Mouse (Mus musculus): ENCODE data around the gene Polr2l. TPM values are rescaled to one million over a fixed set of nuclear protein-coding genes. Genes with fewer than 3 reads are reported as not detected.

Gene Polr2l
- total and polyA plus RNA-seq, 2 experiments from 2014 or later = 21.1 to 73.2 TPM

- TF ChIP-seq CTCF (IDR thresholded peaks at IDR 0.05; ENCODE audit: low read depth) = no peak
- H3K9ac ChIP-seq = no peak overlapping the region
- no peaks in the 10 kb centered on the region for H3K9me3 ChIP-seq (ENCODE audit: low read length)
- H3K4me3 ChIP-seq (ENCODE audit: low read depth, low read length) = peak overlapping the region; percentile 16
- DNase-seq (no peak), ATAC-seq (no peak)
- H3K27me3 ChIP-seq (ENCODE audit: insufficient read depth, low read length) = peaks cover 48% of the 10 kb centered on the region
- no peak overlapping the region for H3K27ac ChIP-seq (ENCODE audit: low read depth, low read length)
- peaks cover 8% of the 10 kb centered on the region for H3K36me3 ChIP-seq (ENCODE audit: insufficient read depth)
- H3K4me2 ChIP-seq (ENCODE audit: low read depth) = peak overlapping the region; percentile 24
- 8% methylated on average over 38 of the region's 38 CpGs for WGBS
- peaks cover 19% of the 10 kb centered on the region; the same call in 1 of the 2 replicates for H3K4me1 ChIP-seq (ENCODE audit: insufficient read depth)
These were observed 10.2 kb downstream of the Polr2l start for GRCm38 (mm10) chr7:141464603-141465201.

- H3K4me3 ChIP-seq (ENCODE audit: low read depth, low read length) = no peak overlapping the region
- peaks cover 48% of the 10 kb centered on the region for H3K27me3 ChIP-seq (ENCODE audit: insufficient read depth, low read length)
- 23% methylated on average over 12 of the region's 12 CpGs for WGBS
- no peak for TF ChIP-seq CTCF (IDR thresholded peaks at IDR 0.05; ENCODE audit: low read depth)
- no peak overlapping the region for H3K27ac ChIP-seq (ENCODE audit: low read depth, low read length)
- H3K4me2 ChIP-seq (ENCODE audit: low read depth) = peak overlapping the region; percentile 24
- H3K9me3 ChIP-seq (ENCODE audit: low read length) = no peaks in the 10 kb centered on the region
- peaks cover 15% of the 10 kb centered on the region; the same call in 1 of the 2 replicates for H3K4me1 ChIP-seq (ENCODE audit: insufficient read depth)
- no peak for DNase-seq
- H3K36me3 ChIP-seq (ENCODE audit: insufficient read depth) = peaks cover 12% of the 10 kb centered on the region
- H3K9ac ChIP-seq = no peak overlapping the region
- no peak for ATAC-seq
These were observed 10.9 kb downstream of the Polr2l start for GRCm38 (mm10) chr7:141463824-141464602.

GRCm38 (mm10) chr7:141462333-141462821 is 12.6 kb downstream of the Polr2l start:
- Histone ChIP-seq H3K36me3 (ENCODE audit: insufficient read depth) (peaks cover 16% of the 10 kb centered on the region), H3K27ac (ENCODE audit: low read depth, low read length) (no peak overlapping the region), H3K4me1 (ENCODE audit: insufficient read depth) (peaks cover 6% of the 10 kb centered on the region; the same call in 1 of the 2 replicates), H3K27me3 (ENCODE audit: insufficient read depth, low read length) (peaks cover 48% of the 10 kb centered on the region), H3K9ac (peak overlapping the region; percentile 45; the same call in 1 of the 2 replicates), H3K9me3 (ENCODE audit: low read length) (no peaks in the 10 kb centered on the region), H3K4me3 (ENCODE audit: low read depth, low read length) (peak overlapping the region; percentile 34; the same call in 1 of the 2 replicates), H3K4me2 (ENCODE audit: low read depth) (peak overlapping the region; percentile 68)
- no peak for ATAC-seq
- no peak for TF ChIP-seq CTCF (IDR thresholded peaks at IDR 0.05; ENCODE audit: low read depth)
- WGBS = 21% methylated on average over 5 of the region's 5 CpGs
- DNase-seq = no peak

GRCm38 (mm10) chr7:141461521-141462332 is 13.2 kb downstream of the Polr2l start:
- ATAC-seq (no peak), DNase-seq (no peak)
- Histone ChIP-seq H3K27me3 (ENCODE audit: insufficient read depth, low read length) (peaks cover 48% of the 10 kb centered on the region), H3K36me3 (ENCODE audit: insufficient read depth) (peaks cover 16% of the 10 kb centered on the region), H3K4me2 (ENCODE audit: low read depth) (peak overlapping the region; percentile 68), H3K27ac (ENCODE audit: low read depth, low read length) (no peak overlapping the region), H3K4me3 (ENCODE audit: low read depth, low read length) (peak overlapping the region; percentile 34), H3K9ac (peak overlapping the region; percentile 45), H3K9me3 (ENCODE audit: low read length) (no peaks in the 10 kb centered on the region), H3K4me1 (ENCODE audit: insufficient read depth) (peaks cover under 1% of the 10 kb centered on the region; the same call in 1 of the 2 replicates)
- WGBS = 3% methylated on average over 57 of the region's 59 CpGs
- TF ChIP-seq CTCF (IDR thresholded peaks at IDR 0.05; ENCODE audit: low read depth) = no peak; the same call in 1 of the 2 replicates

GRCm38 (mm10) chr7:141460391-141461113 is 14.4 kb downstream of the Polr2l start, which contains the start of gene Cracr2b:
Gene Cracr2b (plus strand): TSS chr7:141461094.
- 74% methylated on average over 15 of the region's 15 CpGs for WGBS
- peak within 1 kb of the TSS; percentile 68 for H3K4me2 ChIP-seq (ENCODE audit: low read depth)
- H3K4me3 ChIP-seq (ENCODE audit: low read depth, low read length) = peak within 1 kb of the TSS; percentile 34
- no peaks in the 10 kb centered on the region for H3K9me3 ChIP-seq (ENCODE audit: low read length)
- H3K36me3 ChIP-seq (ENCODE audit: insufficient read depth) = peaks cover 16% of the 10 kb centered on the region
- H3K9ac ChIP-seq = peak within 1 kb of the TSS; percentile 45
- peaks cover 41% of the 10 kb centered on the region for H3K27me3 ChIP-seq (ENCODE audit: insufficient read depth, low read length)
- TF ChIP-seq CTCF (IDR thresholded peaks at IDR 0.05; ENCODE audit: low read depth) = no peak
- DNase-seq (no peak), ATAC-seq (no peak)
- no peak within 1 kb of the TSS for H3K27ac ChIP-seq (ENCODE audit: low read depth, low read length)
- H3K4me1 ChIP-seq (ENCODE audit: insufficient read depth) = peaks cover 9% of the 10 kb centered on the region

- H3K9ac ChIP-seq = no peak overlapping the region
- H3K36me3 ChIP-seq (ENCODE audit: insufficient read depth) = peaks cover 16% of the 10 kb centered on the region
- no peak overlapping the region for H3K4me2 ChIP-seq (ENCODE audit: low read depth)
- H3K4me3 ChIP-seq (ENCODE audit: low read depth, low read length) = no peak overlapping the region
- DNase-seq = no peak
- no peak for ATAC-seq
- no peak overlapping the region for H3K27ac ChIP-seq (ENCODE audit: low read depth, low read length)
- peaks cover 9% of the 10 kb centered on the region for H3K4me1 ChIP-seq (ENCODE audit: insufficient read depth)
- no peaks in the 10 kb centered on the region for H3K9me3 ChIP-seq (ENCODE audit: low read length)
- H3K27me3 ChIP-seq (ENCODE audit: insufficient read depth, low read length) = peaks cover 36% of the 10 kb centered on the region
- WGBS = 77% methylated on average over 5 of the region's 5 CpGs
- no peak for TF ChIP-seq CTCF (IDR thresholded peaks at IDR 0.05; ENCODE audit: low read depth)
These were observed 14.9 kb downstream of the Polr2l start for GRCm38 (mm10) chr7:141460001-141460390.

Data from forebrain, postnatal 0 days (tissue).